Mouse (Mus musculus) thymus, adult 2 months (tissue): ENCODE data around the gene Vtcn1. TPM values are rescaled to one million over a fixed set of nuclear protein-coding genes. Genes with fewer than 3 reads are reported as not detected.
"Not testable (repeated sequence)": the region's sequence is repeated elsewhere in the genome, so short reads cannot be mapped to it uniquely, and the experiment has no call there.

Source experiments
- DNase-seq: peaks from one replicate; pipeline ENCODE4 v3.0.0; 2021
- H3K27ac ChIP-seq: fragments of 200-500 bp; 2 replicates; pipeline ENCODE4 v1.5.1; 2012; ENCODE audit warnings: low read length, control low read depth; ENCODE audit not compliant: control insufficient read depth, insufficient read depth
- H3K27me3 ChIP-seq: fragments of 200-500 bp; 2 replicates; pipeline ENCODE4 v1.6.1; 2012; ENCODE audit warnings: mild to moderate bottlenecking, low read length, moderate library complexity, mixed read lengths; ENCODE audit not compliant: control insufficient read depth, insufficient read depth
- H3K36me3 ChIP-seq: fragments of 200-500 bp; 2 replicates; pipeline ENCODE4 v1.6.1; 2012; ENCODE audit warnings: mild to moderate bottlenecking, low read length, moderate library complexity; ENCODE audit not compliant: control insufficient read depth, insufficient read depth
- H3K4me1 ChIP-seq: fragments of 200-500 bp; replicated peaks from 2 replicates; pipeline ENCODE4 v1.6.1; 2012; ENCODE audit warnings: low read length; ENCODE audit not compliant: control insufficient read depth, insufficient read depth
- H3K4me3 ChIP-seq: fragments of 200-500 bp; 2 replicates; pipeline ENCODE4 v1.5.1; 2012; ENCODE audit warnings: mild to moderate bottlenecking, low read length, control low read depth, moderate library complexity; ENCODE audit not compliant: control insufficient read depth, insufficient read depth
- CTCF ChIP-seq: fragments of 200-500 bp; IDR thresholded peaks from 2 replicates; pipeline ENCODE4 v1.5.1; 2012; ENCODE audit warnings: mild to moderate bottlenecking, control low read depth, low read length, moderate library complexity, borderline replicate concordance; ENCODE audit not compliant: control insufficient read depth, poor library complexity, insufficient read depth; ENCODE audit errors: extremely low read depth
- POLR2A ChIP-seq: fragments of 200-500 bp; IDR thresholded peaks from 2 replicates; pipeline ENCODE4 v1.6.1; 2012; ENCODE audit warnings: mild to moderate bottlenecking, low read length, control low read depth, moderate library complexity; ENCODE audit not compliant: control insufficient read depth, poor library complexity, insufficient read depth; ENCODE audit errors: extremely low read depth
- WGBS: fragments of 180-500 bp; shearing (Covaris S2); methylation state at CpG from one replicate; pipeline ENCODE4 v1.1.7; 2018; 5-methylcytosine and 5-hydroxymethylcytosine counted together
- polyA plus RNA-seq: library from polyadenylated mRNA; depleted of rRNA; stranded (reverse); fragments of >200 nt; gene quantifications from 2 replicates; pipeline ENCODE4 v1.2.3, GENCODE M21; 2012

Vtcn1 gene
- polyA plus RNA-seq, 1 experiment = 0.11 TPM

- Histone ChIP-seq H3K4me3 (no peak overlapping the region), H3K4me1 (peaks cover 14% of the 10 kb centered on the region), H3K27me3 (no peaks in the 10 kb centered on the region), H3K27ac (no peak overlapping the region), H3K36me3 (no peaks in the 10 kb centered on the region)
- WGBS = 20% methylated on average over 2 of the region's 2 CpGs
- TF ChIP-seq CTCF (no peak), POLR2A (no peak)
- no peak for DNase-seq
Observed at GRCm38 (mm10) chr3:100811836-100812235, 13.4 kb upstream of the Vtcn1 start.

GRCm38 (mm10) chr3:100815490-100815889, 9.8 kb upstream of the Vtcn1 start:
- not testable (repeated sequence) for H3K27me3 ChIP-seq, DNase-seq, H3K27ac ChIP-seq, H3K36me3 ChIP-seq, H3K4me3 ChIP-seq
- H3K4me1 ChIP-seq = peaks cover 29% of the 10 kb centered on the region
- WGBS = 87% methylated on average over 1 of the region's 1 CpGs

GRCm38 (mm10) chr3:100818709-100819108, 6.5 kb upstream of the Vtcn1 start:
- no peaks in the 10 kb centered on the region for H3K27me3 ChIP-seq
- no peaks in the 10 kb centered on the region for H3K36me3 ChIP-seq
- H3K27ac ChIP-seq = peak overlapping the region; percentile 90
- no peak overlapping the region for H3K4me3 ChIP-seq
- WGBS = 7% methylated on average over 4 of the region's 4 CpGs
- no peak for TF ChIP-seq POLR2A
- no peak for TF ChIP-seq CTCF
- no peak for DNase-seq
- peaks cover 23% of the 10 kb centered on the region for H3K4me1 ChIP-seq

- DNase-seq = no peak
- Histone ChIP-seq H3K4me1 (peaks cover 23% of the 10 kb centered on the region), H3K4me3 (no peak overlapping the region), H3K36me3 (no peaks in the 10 kb centered on the region), H3K27ac (peak overlapping the region; percentile 80), H3K27me3 (no peaks in the 10 kb centered on the region)
- WGBS = 21% methylated on average over 5 of the region's 5 CpGs
- TF ChIP-seq POLR2A (no peak), CTCF (no peak)
Observed at GRCm38 (mm10) chr3:100819571-100819970, 5.7 kb upstream of the Vtcn1 start.

GRCm38 (mm10) chr3:100820852-100821251, 4.4 kb upstream of the Vtcn1 start:
- DNase-seq = no peak
- WGBS = 72% methylated on average over 2 of the region's 2 CpGs
- no peak for TF ChIP-seq CTCF
- TF ChIP-seq POLR2A = no peak
- no peaks in the 10 kb centered on the region for H3K36me3 ChIP-seq
- H3K4me1 ChIP-seq = peaks cover 23% of the 10 kb centered on the region
- no peak overlapping the region for H3K4me3 ChIP-seq
- no peaks in the 10 kb centered on the region for H3K27me3 ChIP-seq
- no peak overlapping the region for H3K27ac ChIP-seq

- Histone ChIP-seq H3K36me3 (no peaks in the 10 kb centered on the region), H3K4me1 (peaks cover 23% of the 10 kb centered on the region), H3K27ac (no peak overlapping the region), H3K4me3 (no peak overlapping the region), H3K27me3 (no peaks in the 10 kb centered on the region)
- DNase-seq = no peak
- TF ChIP-seq POLR2A (no peak), CTCF (no peak)
- WGBS = 64% methylated on average over 2 of the region's 2 CpGs
Observed at GRCm38 (mm10) chr3:100821276-100821675, 4.0 kb upstream of the Vtcn1 start.

GRCm38 (mm10) chr3:100843784-100844183, 18.5 kb downstream of the Vtcn1 start:
- no peaks in the 10 kb centered on the region for H3K4me1 ChIP-seq
- TF ChIP-seq CTCF = no peak
- TF ChIP-seq POLR2A = no peak
- H3K27me3 ChIP-seq = no peaks in the 10 kb centered on the region
- H3K36me3 ChIP-seq = no peaks in the 10 kb centered on the region
- no peak overlapping the region for H3K4me3 ChIP-seq
- 90% methylated on average over 3 of the region's 3 CpGs for WGBS
- no peak for DNase-seq
- H3K27ac ChIP-seq = no peak overlapping the region

GRCm38 (mm10) chr3:100844366-100844765, 19.1 kb downstream of the Vtcn1 start:
- H3K4me1 ChIP-seq = no peaks in the 10 kb centered on the region
- no peak for TF ChIP-seq POLR2A
- no peak for TF ChIP-seq CTCF
- WGBS = 92% methylated on average over 5 of the region's 5 CpGs
- H3K27me3 ChIP-seq = no peaks in the 10 kb centered on the region
- no peak for DNase-seq
- H3K36me3 ChIP-seq = no peaks in the 10 kb centered on the region
- no peak overlapping the region for H3K4me3 ChIP-seq
- no peak overlapping the region for H3K27ac ChIP-seq
